Mouse (Mus musculus) thymus, adult 2 months (tissue): ENCODE measurements around the gene Ppp1r14c. TPM values are rescaled to one million over a fixed set of nuclear protein-coding genes. Genes with fewer than 3 reads are reported as not detected.
"Not testable (repeated sequence)": the region's sequence is repeated elsewhere in the genome, so short reads cannot be mapped to it uniquely, and the experiment has no call there.

ENCODE experiments used
- DNase-seq: peaks from one replicate; pipeline ENCODE4 v3.0.0; 2021
- H3K27ac ChIP-seq: fragments of 200-500 bp; 2 replicates; pipeline ENCODE4 v1.5.1; 2012; ENCODE audit warnings: low read length, control low read depth; ENCODE audit not compliant: control insufficient read depth, insufficient read depth
- H3K27me3 ChIP-seq: fragments of 200-500 bp; 2 replicates; pipeline ENCODE4 v1.6.1; 2012; ENCODE audit warnings: mild to moderate bottlenecking, low read length, moderate library complexity, mixed read lengths; ENCODE audit not compliant: control insufficient read depth, insufficient read depth
- H3K36me3 ChIP-seq: fragments of 200-500 bp; 2 replicates; pipeline ENCODE4 v1.6.1; 2012; ENCODE audit warnings: mild to moderate bottlenecking, low read length, moderate library complexity; ENCODE audit not compliant: control insufficient read depth, insufficient read depth
- H3K4me1 ChIP-seq: fragments of 200-500 bp; replicated peaks from 2 replicates; pipeline ENCODE4 v1.6.1; 2012; ENCODE audit warnings: low read length; ENCODE audit not compliant: control insufficient read depth, insufficient read depth
- H3K4me3 ChIP-seq: fragments of 200-500 bp; 2 replicates; pipeline ENCODE4 v1.5.1; 2012; ENCODE audit warnings: mild to moderate bottlenecking, low read length, control low read depth, moderate library complexity; ENCODE audit not compliant: control insufficient read depth, insufficient read depth
- CTCF ChIP-seq: fragments of 200-500 bp; IDR thresholded peaks from 2 replicates; pipeline ENCODE4 v1.5.1; 2012; ENCODE audit warnings: mild to moderate bottlenecking, control low read depth, low read length, moderate library complexity, borderline replicate concordance; ENCODE audit not compliant: control insufficient read depth, poor library complexity, insufficient read depth; ENCODE audit errors: extremely low read depth
- POLR2A ChIP-seq: fragments of 200-500 bp; IDR thresholded peaks from 2 replicates; pipeline ENCODE4 v1.6.1; 2012; ENCODE audit warnings: mild to moderate bottlenecking, low read length, control low read depth, moderate library complexity; ENCODE audit not compliant: control insufficient read depth, poor library complexity, insufficient read depth; ENCODE audit errors: extremely low read depth
- WGBS: fragments of 180-500 bp; shearing (Covaris S2); methylation state at CpG from one replicate; pipeline ENCODE4 v1.1.7; 2018; 5-methylcytosine and 5-hydroxymethylcytosine counted together
- polyA plus RNA-seq: library from polyadenylated mRNA; depleted of rRNA; stranded (reverse); fragments of >200 nt; gene quantifications from 2 replicates; pipeline ENCODE4 v1.2.3, GENCODE M21; 2012

Ppp1r14c gene
- polyA plus RNA-seq, 1 experiment, result 2.3 TPM

DNA sequence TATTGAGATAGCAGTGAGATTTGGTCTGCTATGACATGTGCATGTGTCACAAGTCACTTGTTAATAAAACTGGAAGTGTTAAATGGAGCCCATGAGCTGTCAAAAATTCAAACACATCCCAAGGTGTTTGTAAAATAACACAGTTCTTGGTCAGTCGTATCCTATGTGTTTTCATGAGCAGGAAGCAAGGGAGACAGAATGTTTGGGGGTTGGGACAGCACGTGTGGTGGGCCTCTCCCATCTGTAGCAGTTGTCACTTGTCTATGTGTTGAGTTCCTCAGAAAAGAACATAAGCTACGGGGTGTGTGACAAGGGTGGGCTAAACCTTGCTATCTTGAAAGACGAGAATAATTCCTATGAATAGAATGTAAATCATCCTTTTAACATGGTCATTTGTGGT, 51.6 kb downstream of the Ppp1r14c start:
- no peak for TF ChIP-seq CTCF
- no peak for TF ChIP-seq POLR2A
- DNase-seq, result no peak
- H3K36me3 ChIP-seq, result no peaks in the 10 kb centered on the region
- H3K4me3 ChIP-seq, result no peak overlapping the region
- H3K4me1 ChIP-seq, result no peaks in the 10 kb centered on the region
- no peak overlapping the region for H3K27ac ChIP-seq
- no peaks in the 10 kb centered on the region for H3K27me3 ChIP-seq
- WGBS, result 70% methylated on average over 4 of the region's 4 CpGs

DNA sequence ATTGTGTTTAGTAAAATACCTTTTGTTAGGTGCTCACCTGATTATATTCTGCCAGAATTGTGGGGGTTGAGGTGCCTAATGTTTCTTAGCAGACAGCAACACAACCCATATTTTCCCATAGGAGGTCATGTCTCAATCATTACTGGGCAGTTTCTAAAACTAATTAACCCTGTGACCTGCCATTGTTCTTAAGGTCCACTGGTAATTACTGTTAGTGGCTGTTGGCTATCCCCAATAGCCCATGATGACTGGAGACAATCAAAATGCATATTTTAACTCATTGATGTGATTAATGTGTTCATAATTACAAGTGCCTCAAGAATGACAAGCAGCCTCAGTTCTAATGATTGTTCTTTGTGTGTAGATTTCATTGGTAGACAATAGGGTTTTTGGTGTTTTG, 58.2 kb downstream of the Ppp1r14c start:
- DNase-seq, result no peak
- TF ChIP-seq CTCF (no peak), POLR2A (no peak)
- Histone ChIP-seq H3K4me1 (no peaks in the 10 kb centered on the region), H3K4me3 (no peak overlapping the region), H3K27me3 (no peaks in the 10 kb centered on the region), H3K36me3 (no peaks in the 10 kb centered on the region), H3K27ac (no peak overlapping the region)

- WGBS, result 69% methylated on average over 3 of the region's 3 CpGs
- Histone ChIP-seq H3K4me3 (no peak overlapping the region), H3K27me3 (no peaks in the 10 kb centered on the region), H3K27ac (no peak overlapping the region), H3K4me1 (no peaks in the 10 kb centered on the region), H3K36me3 (no peaks in the 10 kb centered on the region)
- DNase-seq, result no peak
- TF ChIP-seq CTCF (no peak), POLR2A (no peak)
These were observed 62.0 kb downstream of the Ppp1r14c start for GRCm38 (mm10) chr10:3427689-3428399.

DNA sequence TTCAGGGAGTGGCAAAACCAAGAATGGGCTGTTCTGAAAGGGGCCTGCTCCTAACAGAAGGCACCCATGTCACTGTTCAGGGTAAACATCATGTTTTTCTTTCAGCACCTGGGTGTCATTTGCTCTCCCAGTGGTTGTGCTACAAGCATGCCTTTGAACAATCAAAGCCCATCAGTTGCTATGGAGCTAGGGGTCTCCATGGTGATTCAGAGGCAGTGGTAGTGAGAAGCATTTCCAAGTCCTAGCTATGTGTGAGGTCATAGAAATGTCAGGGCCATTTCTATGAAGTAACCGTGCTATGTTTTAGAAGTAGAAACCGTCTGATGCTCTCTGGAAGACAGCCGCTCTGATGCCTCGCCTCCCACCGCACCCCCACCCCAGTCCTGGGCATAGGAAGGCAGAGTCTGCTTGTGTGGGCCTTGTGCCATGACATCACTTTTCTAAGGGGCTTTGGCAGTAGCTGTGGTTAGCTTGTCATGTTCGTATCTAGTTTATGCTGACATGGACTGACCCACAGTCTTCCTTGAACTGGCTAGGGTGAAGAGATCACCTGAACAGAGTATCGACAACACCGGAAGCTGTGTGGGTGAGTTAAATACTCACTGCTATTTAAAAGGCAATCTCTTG, 69.1 kb downstream of the Ppp1r14c start:
- H3K36me3 ChIP-seq, result no peaks in the 10 kb centered on the region
- DNase-seq, result no peak
- no peak overlapping the region for H3K27ac ChIP-seq
- H3K4me3 ChIP-seq, result no peak overlapping the region
- no peaks in the 10 kb centered on the region for H3K27me3 ChIP-seq
- no peak for TF ChIP-seq CTCF
- no peak for TF ChIP-seq POLR2A
- H3K4me1 ChIP-seq, result no peaks in the 10 kb centered on the region
- 95% methylated on average over 8 of the region's 8 CpGs for WGBS

DNA sequence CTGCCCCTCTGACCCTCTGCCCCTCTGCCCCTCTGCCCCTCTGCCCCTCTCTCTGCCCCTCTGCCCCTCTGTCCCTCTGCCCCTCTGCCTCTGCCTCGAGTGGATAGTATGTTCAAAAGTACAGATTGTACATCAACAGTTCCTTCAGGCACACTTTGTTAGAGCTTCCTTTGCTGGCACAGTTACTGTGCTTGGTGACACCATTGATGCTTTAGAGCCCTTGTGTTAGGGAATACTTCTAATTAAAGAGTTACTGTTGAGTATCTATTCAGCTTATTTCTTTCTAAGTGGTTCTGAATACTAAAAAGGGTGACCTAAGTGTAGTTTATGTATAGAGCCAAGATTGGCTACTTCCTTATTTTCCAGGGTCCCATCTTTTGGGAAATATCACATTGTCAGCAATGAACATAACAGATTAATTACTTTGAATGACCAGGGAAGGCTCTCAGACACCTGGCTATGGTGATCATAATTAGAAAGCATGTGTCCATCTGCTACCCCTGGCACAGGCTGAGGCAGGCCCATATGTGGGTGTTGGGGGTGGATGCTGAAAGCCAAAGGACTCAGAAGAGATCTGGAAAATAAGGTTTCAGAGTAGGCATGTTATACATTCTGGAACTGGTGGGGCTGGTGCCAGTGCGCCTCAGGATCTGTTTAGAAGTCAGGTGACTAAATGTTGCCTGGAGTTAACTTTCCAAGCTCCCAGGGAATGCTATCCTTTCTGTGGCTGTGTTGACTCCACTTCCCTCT, 75.0 kb downstream of the Ppp1r14c start:
- no peak for TF ChIP-seq CTCF
- TF ChIP-seq POLR2A, result no peak
- H3K27me3 ChIP-seq, result no peaks in the 10 kb centered on the region
- WGBS, result 72% methylated on average over 2 of the region's 2 CpGs

DNA sequence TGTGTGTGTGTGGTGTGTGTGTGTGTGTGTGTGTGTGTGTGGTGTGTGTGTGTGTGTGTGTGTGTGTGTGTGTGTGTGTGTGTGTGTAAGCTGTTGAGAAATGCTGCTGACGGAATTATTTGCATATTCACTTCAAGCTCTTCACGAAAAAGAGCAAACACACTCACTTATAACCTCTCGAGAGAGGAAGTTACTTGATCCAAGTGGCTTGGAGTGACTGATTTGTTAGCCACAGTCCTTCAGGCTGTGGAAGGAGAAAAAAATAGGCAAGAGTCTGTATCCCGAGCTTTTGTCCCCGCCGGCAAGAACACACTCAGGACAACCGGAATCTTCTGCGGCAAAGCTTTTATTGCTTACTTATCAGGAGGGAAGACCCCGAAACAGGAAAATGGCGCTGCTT, 80.9 kb downstream of the Ppp1r14c start:
- WGBS, result 86% methylated on average over 10 of the region's 10 CpGs
- not testable (repeated sequence) for H3K4me3 ChIP-seq, H3K27me3 ChIP-seq, H3K27ac ChIP-seq, DNase-seq, H3K4me1 ChIP-seq, H3K36me3 ChIP-seq

More for the DNA sequence above, 75.0 kb downstream of the Ppp1r14c start:
- Histone ChIP-seq H3K36me3 (no peaks in the 10 kb centered on the region), H3K4me1 (no peaks in the 10 kb centered on the region), H3K4me3 (no peak overlapping the region), H3K27ac (no peak overlapping the region)
- no peak for DNase-seq
